29 mouse cellular contexts compared by ENCODE assay signal in the genomic region with DNA sequence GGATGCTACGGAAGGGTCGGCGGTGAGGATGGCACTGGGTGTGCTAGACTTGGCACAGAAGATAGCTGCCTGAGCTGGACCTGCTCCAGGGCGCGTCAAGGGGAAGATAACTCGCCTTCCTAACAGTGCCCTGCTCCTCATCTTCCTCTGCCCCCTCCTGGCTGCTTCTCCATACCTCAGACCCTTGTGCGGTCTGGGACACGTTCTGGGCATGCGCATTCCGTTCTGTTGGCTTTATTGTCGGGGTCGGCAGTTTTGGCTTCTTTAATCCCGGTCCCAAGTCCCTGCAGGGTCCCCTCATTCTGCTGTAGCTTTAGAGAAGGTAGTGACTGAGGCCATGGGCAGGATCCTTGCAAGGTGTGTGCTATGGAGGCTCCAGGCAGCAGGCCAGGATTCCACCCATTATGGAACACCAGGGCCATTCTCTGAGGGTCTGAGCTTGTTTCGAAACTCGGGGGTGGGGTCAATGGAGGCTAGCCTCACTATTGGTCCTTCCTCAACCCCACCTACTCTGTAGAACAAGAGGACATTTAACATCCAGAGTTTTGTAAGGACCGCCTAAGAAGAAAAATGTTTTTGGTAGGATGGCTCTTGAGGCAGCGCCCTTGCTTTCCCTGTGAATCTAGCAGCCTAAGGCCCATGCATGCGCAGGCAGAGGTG. TPM values are rescaled to one million over a fixed set of nuclear protein-coding genes. Genes with fewer than 3 reads are reported as not detected.
DNase-seq lines count a peak whose midpoint lies in the region; ATAC-seq and TF ChIP-seq lines count a peak whose summit lies in the region.
"Had no signal": no experiment of that assay in that cellular context is flagged by ENCODE, and none has a peak within 500 bp of the region (broad histone marks: within the 10 kb centered on the region; RNA-seq: fewer than 3 reads in every experiment).

No protein-coding gene starts in this region.

- TF ChIP-seq POLR2A in testis, adult 2 months (IDR thresholded peaks at IDR 0.05; ENCODE audit: control insufficient read depth, low read depth, low read length), result no peak

- no peaks in the 10 kb centered on the region for H3K27me3 ChIP-seq in testis, adult 2 months (ENCODE audit: control insufficient read depth, insufficient read depth, low read length)
- H3K27me3 ChIP-seq in G1E (ENCODE audit: insufficient read depth, low read length), result no peaks in the 10 kb centered on the region
- H3K27me3 ChIP-seq in embryonic facial prominence, embryonic 15.5 days, result no peaks in the 10 kb centered on the region
- no peaks in the 10 kb centered on the region for H3K27me3 ChIP-seq in stomach, postnatal 0 days (ENCODE audit: control insufficient read depth, insufficient read depth, low read length)
- no peaks in the 10 kb centered on the region for H3K27me3 ChIP-seq in kidney, embryonic 14.5 days (ENCODE audit: control insufficient read depth, insufficient read depth, low read length)
- H3K27me3 ChIP-seq: forebrain, embryonic 15.5 days; neural tube, embryonic 12.5 days had no signal

- no peaks in the 10 kb centered on the region for H3K36me3 ChIP-seq in testis, adult 2 months (ENCODE audit: control insufficient read depth, insufficient read depth, low read length)
- H3K36me3 ChIP-seq in G1E (replicated peaks), result no peaks in the 10 kb centered on the region
- H3K36me3 ChIP-seq in embryonic facial prominence, embryonic 15.5 days, result peaks cover 48% of the 10 kb centered on the region
- H3K36me3 ChIP-seq in stomach, postnatal 0 days (ENCODE audit: control insufficient read depth, insufficient read depth, low read length), result 0 out of 2 replicates have a peak, but pooled peaks cover 2% of the 10 kb centered on the region
- peaks cover 25% of the 10 kb centered on the region; the same call in 1 of the 2 replicates for H3K36me3 ChIP-seq in kidney, embryonic 14.5 days (ENCODE audit: control insufficient read depth, insufficient read depth, low read length)
- H3K36me3 ChIP-seq: liver, embryonic 15.5 days had no signal

- no peak overlapping the region for H3K27ac ChIP-seq in testis, adult 2 months (ENCODE audit: control insufficient read depth, insufficient read depth, low read depth, low read length)
- H3K27ac ChIP-seq in embryonic facial prominence, embryonic 15.5 days (replicated peaks), result peak overlapping the region; percentile 63
- H3K27ac ChIP-seq in stomach, postnatal 0 days (replicated peaks), result peak overlapping the region; percentile 81
- H3K27ac ChIP-seq in kidney, embryonic 14.5 days (ENCODE audit: low read depth, low read length), result no peak overlapping the region
- H3K27ac ChIP-seq: forebrain, embryonic 15.5 days; gastrocnemius, adult 2 months; hindbrain, embryonic 10.5 days; liver, embryonic 15.5 days; neural tube, embryonic 12.5 days had no signal

- H3K4me1 ChIP-seq in testis, adult 2 months (ENCODE audit: control insufficient read depth, insufficient read depth, low read length), result peaks cover 15% of the 10 kb centered on the region
- H3K4me1 ChIP-seq in G1E (ENCODE audit: insufficient read depth, low read depth, low read length), result no peaks in the 10 kb centered on the region
- peaks cover 46% of the 10 kb centered on the region for H3K4me1 ChIP-seq in embryonic facial prominence, embryonic 15.5 days
- H3K4me1 ChIP-seq in stomach, postnatal 0 days (replicated peaks; ENCODE audit: control insufficient read depth, insufficient read depth), result no peaks in the 10 kb centered on the region; the same call in 1 of the 2 replicates
- peaks cover 25% of the 10 kb centered on the region; the same call in 1 of the 2 replicates for H3K4me1 ChIP-seq in kidney, embryonic 14.5 days (ENCODE audit: control insufficient read depth, insufficient read depth, low read length)

- peak overlapping the region; percentile 19 for H3K4me2 ChIP-seq in embryonic facial prominence, embryonic 15.5 days (replicated peaks)
- H3K4me2 ChIP-seq in stomach, postnatal 0 days (replicated peaks; ENCODE audit: low read depth), result peak overlapping the region; percentile 34; the same call in 1 of the 2 replicates
- H3K4me2 ChIP-seq in kidney, embryonic 14.5 days (replicated peaks; ENCODE audit: low read depth, low read length), result no peak overlapping the region
- H3K4me2 ChIP-seq: forebrain, embryonic 15.5 days; liver, embryonic 15.5 days; lung, embryonic 14.5 days; midbrain, embryonic 11.5 days; neural tube, embryonic 12.5 days had no signal

- peaks cover 72% of the 10 kb centered on the region for H3K9me3 ChIP-seq in G1E (replicated peaks)
- no peaks in the 10 kb centered on the region; the same call in 1 of the 2 replicates for H3K9me3 ChIP-seq in embryonic facial prominence, embryonic 15.5 days (replicated peaks)
- H3K9me3 ChIP-seq in stomach, postnatal 0 days (ENCODE audit: control insufficient read depth, low read length), result no peaks in the 10 kb centered on the region
- H3K9me3 ChIP-seq in kidney, embryonic 14.5 days (ENCODE audit: control insufficient read depth, low read length), result peaks cover 16% of the 10 kb centered on the region
- H3K9me3 ChIP-seq: liver, embryonic 15.5 days had no signal

- ATAC-seq in G1E (ENCODE audit: extremely low read depth, insufficient number of reproducible peaks, low FRiP score, poor library complexity, severe bottlenecking), result no peak; the same call in 1 of the 2 replicates
- ATAC-seq in embryonic facial prominence, embryonic 15.5 days (ENCODE audit: insufficient number of reproducible peaks, low FRiP score, low TSS enrichment, low read depth), result no peak
- ATAC-seq in stomach, postnatal 0 days (ENCODE audit: low FRiP score, low TSS enrichment), result 0 out of 2 replicates have a peak, but pooled peaks have one; percentile 4
- ATAC-seq in kidney, embryonic 14.5 days (ENCODE audit: low FRiP score, low TSS enrichment), result no peak
- ATAC-seq: forebrain, embryonic 15.5 days; hindbrain, embryonic 16.5 days; midbrain, embryonic 16.5 days had no signal

- DNase-seq in testis, postnatal 14 days (ENCODE audit: low spot score), result no peak
- DNase-seq in G1E (ENCODE audit: low spot score), result no peak
- DNase-seq in stomach, postnatal 0 days (ENCODE audit: low spot score), result no peak
- no peak for DNase-seq in kidney, postnatal 25 days
- no peak for DNase-seq in right cerebral cortex, postnatal 25 days
- DNase-seq: adrenal gland, postnatal 14 days; B cell, adult 2 months; cerebellum, adult 11-12 months; cerebellum, adult 9-11 months; embryo, embryonic 11 days; gastrocnemius, adult 2 months; heart, postnatal 14 days; kidney, adult 8-10 months; kidney, postnatal 10 days; layer of hippocampus, adult 9-11 months; lung, embryonic 14.5 days; lung, postnatal 14 days; thymus, postnatal 14 days had no signal

- no peak for TF ChIP-seq CTCF in testis, adult 2 months (IDR thresholded peaks at IDR 0.05; ENCODE audit: control insufficient read depth, insufficient read depth, insufficient replicate concordance, low read depth, low read length)
- no peak for TF ChIP-seq CTCF in G1E (IDR thresholded peaks at IDR 0.05; ENCODE audit: low read depth, low read length)
- 0 out of 2 replicates have a peak, but pooled peaks have one; percentile 9 for TF ChIP-seq CTCF in stomach, postnatal 0 days (IDR thresholded peaks at IDR 0.05; ENCODE audit: low read depth)

- peak overlapping the region; percentile 20; the same call in 1 of the 2 replicates for H3K4me3 ChIP-seq in testis, adult 2 months (ENCODE audit: control insufficient read depth, low read depth, low read length)
- peak overlapping the region; percentile 41 for H3K4me3 ChIP-seq in G1E (ENCODE audit: low read depth, low read length)
- peak overlapping the region; percentile 7; the same call in 1 of the 2 replicates for H3K4me3 ChIP-seq in embryonic facial prominence, embryonic 15.5 days (replicated peaks)
- H3K4me3 ChIP-seq in stomach, postnatal 0 days (ENCODE audit: low read depth, low read length), result 0 out of 2 replicates have a peak overlapping the region, but pooled peaks have one; percentile 1
- H3K4me3 ChIP-seq in kidney, embryonic 14.5 days (ENCODE audit: low read length), result no peak overlapping the region
- H3K4me3 ChIP-seq: forebrain, embryonic 15.5 days; gastrocnemius, adult 2 months; hindbrain, embryonic 10.5 days; liver, embryonic 15.5 days; myocyte; neural tube, embryonic 12.5 days had no signal

- H3K9ac ChIP-seq in embryonic facial prominence, embryonic 15.5 days, result no peak overlapping the region
- no peak overlapping the region for H3K9ac ChIP-seq in stomach, postnatal 0 days (ENCODE audit: low read length)
- H3K9ac ChIP-seq in kidney, embryonic 14.5 days (ENCODE audit: low read depth, low read length), result no peak overlapping the region
- H3K9ac ChIP-seq: forebrain, embryonic 15.5 days; liver, embryonic 15.5 days; lung, embryonic 14.5 days; neural tube, embryonic 12.5 days had no signal

- no peak for TF ChIP-seq EP300 in stomach, postnatal 0 days (optimal IDR thresholded peaks at IDR 0.05)

- WGBS in embryonic facial prominence, embryonic 15.5 days, result 70% methylated on average over 18 of the region's 18 CpGs
- WGBS in stomach, postnatal 0 days, result 75% methylated on average over 18 of the region's 18 CpGs
- WGBS in kidney, embryonic 14.5 days, result 94% methylated on average over 18 of the region's 18 CpGs

RNA-seq across cellular contexts. Expression of a gene that starts 5.5 kb away (rescaled TPM):
- 11.7 and 12.4 TPM in 2 replicates for polyA plus RNA-seq in testis, adult 2 months (2012; rRNA removed)
- total RNA-seq in G1E (2014; fragmentation: Nextera tagmentation) (not detected in 2 replicates), G1E (2017) (0.05 TPM in 1 of 2 replicates, not detected in the other)
- polyA plus RNA-seq in G1E (2012), result not detected in 2 replicates
- polyA plus RNA-seq in embryonic facial prominence, embryonic 15.5 days (2015; fragmentation: Nextera tagmentation; extraction: Ambion mirVana), result 258 and 266 TPM in 2 replicates
- polyA plus RNA-seq in stomach, postnatal 0 days (2015; fragmentation: Nextera tagmentation; extraction: Ambion mirVana), result 109 and 112 TPM in 2 replicates
- polyA plus RNA-seq in kidney, embryonic 14.5 days (2014; fragmentation: Nextera tagmentation; extraction: Ambion mirVana), result 174 and 188 TPM in 2 replicates

Comparison
In these comparisons a context has a peak if more than half of its experiments do, and no peak if none do; other contexts are left out.
1. H3K27ac ChIP-seq: peak in embryonic facial prominence, embryonic 15.5 days (single experiment) and stomach, postnatal 0 days (single experiment); none in testis, adult 2 months (single experiment) and kidney, embryonic 14.5 days (single experiment).
2. RNA of a gene that starts 5.5 kb away (polyA plus RNA-seq): 258 to 266 TPM in embryonic facial prominence, embryonic 15.5 days, 174 to 188 TPM in kidney, embryonic 14.5 days, 109 to 112 TPM in stomach, postnatal 0 days and 11.7 to 12.4 TPM in testis, adult 2 months; not detected in G1E; every median in the first group is over 10 times any median in the second.